Mouse (Mus musculus): ENCODE measurements at regions not wholly inside any gene's neighbourhood (a gene's known extent, or its start where the extent isn't known, plus 50 kb on each side); places are given as distances from the start of the nearest gene placed in this dataset.

DNA sequence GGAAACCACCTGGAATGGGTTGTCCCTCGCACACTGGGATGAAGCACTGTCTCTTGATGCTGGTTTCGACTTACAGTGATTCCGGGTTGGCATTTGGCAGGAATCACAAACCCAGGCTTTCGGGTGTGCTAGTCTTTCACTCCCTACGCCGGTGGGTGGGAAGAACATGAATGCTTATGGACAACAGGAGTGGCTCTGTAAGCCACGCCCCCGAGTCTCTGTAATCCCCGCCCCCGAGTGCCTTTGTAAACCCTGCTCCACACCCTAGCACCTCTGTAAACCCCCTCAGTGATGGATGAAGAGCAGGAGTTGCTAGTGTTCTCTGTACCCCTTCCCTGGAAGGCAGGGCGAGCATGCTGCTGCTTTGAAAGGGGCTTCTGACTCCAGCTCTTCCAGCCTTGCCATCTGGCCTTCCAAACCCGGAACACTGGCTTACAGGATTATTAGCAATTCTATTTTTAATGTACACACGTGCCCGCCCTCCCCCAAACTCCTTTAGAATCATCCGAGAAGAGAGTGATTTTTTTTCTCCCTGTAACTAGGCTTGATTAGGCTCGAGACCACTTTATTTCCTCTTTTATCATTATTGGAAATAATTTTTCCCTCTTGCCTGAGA is 272.6 kb downstream of the Vrk1 start:
- TF ChIP-seq GATA1 (IDR thresholded peaks at IDR 0.05; ENCODE audit: low read length) (no peak), TAL1 (IDR thresholded peaks at IDR 0.05; ENCODE audit: low read length) (no peak)
